Mouse (Mus musculus): ENCODE data around the gene Bst2.
"Not testable (repeated sequence)": the region's sequence is repeated elsewhere in the genome, so short reads cannot be mapped to it uniquely, and the experiment has no call there.

Bst2 gene

DNA sequence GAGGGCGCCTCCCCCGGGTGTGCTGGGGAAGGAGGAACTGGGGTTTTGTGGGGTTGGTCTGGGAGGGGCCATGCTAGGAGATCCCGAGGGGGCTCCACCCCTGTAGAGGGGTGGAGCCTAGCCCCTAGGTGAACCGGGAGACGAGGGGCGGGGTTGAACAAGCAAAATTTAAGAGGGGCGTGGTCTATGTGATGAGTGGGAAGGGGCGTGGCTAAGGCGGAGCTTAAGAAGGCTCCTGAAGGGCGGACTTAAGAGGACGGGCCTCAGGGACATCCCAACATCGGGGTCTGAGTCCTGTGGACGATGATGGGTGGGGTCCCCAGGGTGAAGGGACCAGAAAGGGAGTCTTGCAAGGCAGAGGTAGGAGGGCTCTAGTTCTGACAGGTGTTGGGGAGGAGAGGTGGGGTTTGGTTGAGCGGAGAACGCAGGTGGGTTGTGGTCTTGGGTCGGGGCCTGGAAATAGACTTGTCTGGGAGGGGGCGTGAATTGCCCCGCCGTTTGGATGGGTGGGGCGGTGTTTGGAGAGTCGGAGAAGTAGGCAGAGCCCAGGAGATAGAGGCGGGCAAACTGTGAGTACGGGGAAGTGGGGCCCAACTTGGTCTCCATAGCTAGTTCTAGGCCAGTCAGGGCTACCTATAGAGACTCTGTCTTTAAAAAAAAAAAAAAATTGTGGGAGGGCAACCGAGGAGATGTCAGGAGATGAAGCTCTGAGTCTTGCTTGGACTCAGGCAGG lies 21.9 kb upstream of the Bst2 start:
- DNase-seq (ENCODE audit: low read depth): no peak

DNA sequence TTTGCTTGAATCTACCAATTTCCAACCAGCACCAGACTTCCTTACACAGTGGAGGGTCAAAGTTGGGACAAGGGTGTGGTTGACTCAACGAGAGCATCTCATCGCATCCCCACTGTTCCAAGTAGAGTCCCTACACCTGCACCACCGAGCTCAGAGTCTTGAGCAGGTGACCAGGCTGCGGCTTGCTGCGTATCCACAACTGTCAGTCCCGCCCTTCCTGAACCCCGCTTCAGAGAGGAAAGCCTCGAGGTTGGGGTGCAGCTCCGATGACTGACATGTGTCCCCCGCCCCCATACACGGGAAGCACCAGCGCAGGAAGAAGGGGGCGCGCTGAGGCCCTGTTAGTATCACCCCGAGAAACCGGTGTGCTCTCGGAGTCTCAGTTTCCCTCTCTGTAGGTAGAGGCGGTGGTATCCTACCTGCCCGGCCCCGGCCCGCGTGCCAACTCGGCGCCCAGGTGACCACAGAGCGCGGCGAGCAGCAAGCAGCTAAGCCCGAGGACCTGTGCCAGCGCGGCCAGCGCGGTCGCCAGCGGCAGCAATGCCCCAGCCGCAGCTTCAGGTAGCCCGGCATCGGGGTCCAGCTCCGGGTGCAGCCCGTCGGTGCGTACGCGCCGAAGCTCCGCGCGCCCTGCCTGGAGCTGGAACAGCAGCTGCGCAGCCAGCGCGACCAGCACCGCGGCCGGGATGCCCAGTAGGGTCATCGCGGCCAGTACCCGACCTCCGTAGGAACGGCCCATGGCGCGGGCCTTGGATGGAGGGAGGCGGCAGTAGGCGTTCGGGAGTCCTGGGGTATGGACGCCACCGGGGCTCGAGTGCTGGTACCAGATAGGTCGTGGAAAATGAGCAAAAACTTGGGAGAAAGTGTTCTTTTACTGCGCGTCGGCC lies 21.1 kb upstream of the Bst2 start, which contains the start of gene Tmem221:
Tmem221 (minus strand) TSS at position 801 of the 887 bp plus-strand sequence.
- no peak for DNase-seq (ENCODE audit: low read depth)

DNA sequence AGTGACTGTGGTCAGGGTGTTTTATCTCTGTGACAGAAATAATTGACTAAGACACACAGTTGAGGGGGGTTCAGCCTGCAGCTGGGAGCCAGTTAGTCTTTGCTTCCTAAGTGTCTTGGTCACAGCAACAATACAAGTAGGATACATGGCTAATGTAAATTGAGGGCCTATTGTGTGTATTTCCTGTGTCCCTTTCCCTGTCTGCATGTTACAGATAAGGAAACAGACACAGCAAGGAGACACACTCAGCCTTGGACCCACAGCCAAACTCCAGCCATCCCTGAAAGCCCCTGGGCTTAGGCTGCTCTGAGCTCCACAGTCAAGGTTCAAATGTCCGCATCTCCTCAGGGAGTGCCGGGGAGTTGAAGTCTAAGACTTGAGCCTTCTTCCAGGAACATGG lies 17.4 kb upstream of the Bst2 start:
- DNase-seq (ENCODE audit: low read depth): no peak

DNA sequence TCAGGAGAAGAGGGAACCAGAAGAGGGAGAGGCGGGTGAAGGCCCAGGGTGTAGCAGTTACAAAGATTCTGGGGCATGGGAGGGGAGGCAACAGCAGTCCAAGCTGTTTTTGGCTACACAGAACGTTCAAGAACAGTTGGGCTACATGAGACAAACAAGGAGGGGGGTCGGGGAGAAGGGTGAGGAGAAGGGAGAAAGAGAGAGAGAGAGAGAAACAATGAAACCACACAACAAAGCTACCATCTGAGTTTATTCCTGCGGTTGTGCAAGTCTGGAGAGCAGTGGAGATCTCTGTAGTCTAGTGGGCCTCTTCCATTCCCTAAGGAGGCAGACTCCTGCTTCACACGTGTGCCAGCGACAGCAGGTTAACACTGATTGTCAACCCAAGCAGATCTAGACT lies 16.7 kb upstream of the Bst2 start:
- no peak for DNase-seq (ENCODE audit: low read depth)

DNA sequence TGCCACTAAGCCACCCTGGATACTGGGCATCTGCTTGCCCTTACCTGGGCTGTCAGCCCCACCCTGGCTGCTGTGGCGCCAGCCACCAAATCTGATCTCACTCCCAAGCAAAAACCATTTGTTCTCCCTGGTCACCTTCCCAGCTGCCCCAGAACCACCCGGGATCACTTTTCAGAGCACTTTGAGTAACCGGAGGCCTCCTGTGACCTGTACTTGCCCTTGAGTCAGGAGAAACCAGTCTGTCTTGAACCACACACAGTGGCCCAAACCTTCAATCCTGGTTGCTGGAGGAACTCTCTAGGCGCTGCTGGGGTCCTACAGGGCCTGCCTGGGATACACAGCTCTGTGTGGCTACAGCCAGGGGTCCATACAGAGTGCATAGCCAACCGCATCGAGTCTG lies 15.5 kb upstream of the Bst2 start:
- DNase-seq (ENCODE audit: low read depth): no peak

DNA sequence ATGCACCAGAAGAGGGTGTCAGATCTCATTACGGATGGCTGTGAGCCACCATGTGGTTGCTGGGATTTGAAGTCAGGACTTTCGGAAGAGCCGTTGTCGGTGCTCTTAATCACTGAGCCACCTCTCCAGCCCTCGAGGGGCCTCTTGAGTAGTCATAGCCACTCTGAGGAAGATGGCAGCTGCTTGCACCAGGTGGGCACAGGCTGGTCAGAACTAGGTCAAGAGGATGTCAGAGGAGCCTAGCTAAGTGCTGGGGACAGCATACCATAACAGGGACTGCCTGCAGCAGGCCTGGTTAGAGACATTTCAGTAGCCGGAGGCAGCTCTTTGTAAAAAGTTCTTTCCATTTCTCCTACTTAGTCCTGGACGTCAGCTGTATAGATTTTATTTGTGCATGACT lies 13.5 kb upstream of the Bst2 start:
- no peak for DNase-seq (ENCODE audit: low read depth)

DNA sequence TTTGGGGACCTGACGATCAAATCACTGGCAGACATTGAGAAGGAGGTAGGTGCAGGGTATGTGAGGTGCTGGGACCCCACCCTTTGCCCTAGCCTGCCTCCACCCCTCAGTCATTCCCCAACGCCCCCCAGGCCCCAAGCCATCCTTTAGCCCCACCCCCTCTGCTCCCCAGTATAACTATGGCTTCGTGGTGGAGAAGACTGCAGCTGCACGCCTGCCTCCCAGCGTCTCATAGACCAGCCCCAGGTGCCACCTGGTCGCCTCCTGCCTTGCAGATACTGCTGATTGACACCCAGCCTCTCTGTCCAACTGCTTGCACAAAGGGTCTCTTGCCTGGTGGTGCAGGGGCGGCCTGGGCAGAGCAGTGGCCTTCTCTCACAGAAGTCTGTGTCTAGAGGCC lies 10.3 kb upstream of the Bst2 start:
- DNase-seq (ENCODE audit: low read depth): no peak

DNA sequence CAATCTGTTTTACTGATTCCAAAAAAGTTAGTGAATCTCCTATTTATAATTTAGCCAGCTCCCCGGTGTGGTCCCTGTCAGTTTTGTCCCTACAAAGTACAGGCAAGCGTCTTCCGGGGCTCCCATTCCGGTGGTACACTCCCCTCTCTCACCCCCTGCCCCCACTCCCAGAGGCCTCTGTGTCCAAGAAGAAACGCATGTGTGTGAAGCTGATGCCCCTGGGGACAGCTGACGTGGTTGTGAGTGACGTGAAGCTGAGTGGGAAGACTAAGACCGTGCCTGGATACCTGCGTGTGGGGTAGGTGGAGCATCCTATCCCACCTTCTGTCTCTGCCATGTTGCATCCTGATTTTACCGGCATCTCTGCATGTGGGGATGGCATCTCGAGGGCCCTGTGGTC lies 7.8 kb upstream of the Bst2 start:
- no peak for DNase-seq (ENCODE audit: low read depth)

DNA sequence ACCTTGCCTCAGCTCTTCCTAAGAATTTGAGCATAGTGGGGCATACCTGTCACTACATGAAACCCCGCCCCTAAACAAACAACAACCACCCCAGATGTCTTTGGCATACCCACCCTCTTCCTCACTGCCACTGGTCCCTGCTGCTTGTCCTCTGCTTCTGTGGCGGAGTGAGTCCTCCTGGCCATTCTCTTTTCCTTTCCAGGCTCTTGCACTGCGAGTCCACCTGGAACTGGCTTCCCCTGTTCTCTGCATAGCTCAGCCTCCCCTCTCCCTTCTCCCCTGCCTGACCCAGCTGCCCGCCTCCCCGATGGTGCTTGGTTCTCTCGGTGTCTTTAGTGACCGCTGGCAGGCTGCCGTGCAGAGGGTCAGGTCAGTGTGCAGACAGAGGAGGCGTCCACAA lies 6.5 kb upstream of the Bst2 start:
- DNase-seq (ENCODE audit: low read depth): no peak

DNA sequence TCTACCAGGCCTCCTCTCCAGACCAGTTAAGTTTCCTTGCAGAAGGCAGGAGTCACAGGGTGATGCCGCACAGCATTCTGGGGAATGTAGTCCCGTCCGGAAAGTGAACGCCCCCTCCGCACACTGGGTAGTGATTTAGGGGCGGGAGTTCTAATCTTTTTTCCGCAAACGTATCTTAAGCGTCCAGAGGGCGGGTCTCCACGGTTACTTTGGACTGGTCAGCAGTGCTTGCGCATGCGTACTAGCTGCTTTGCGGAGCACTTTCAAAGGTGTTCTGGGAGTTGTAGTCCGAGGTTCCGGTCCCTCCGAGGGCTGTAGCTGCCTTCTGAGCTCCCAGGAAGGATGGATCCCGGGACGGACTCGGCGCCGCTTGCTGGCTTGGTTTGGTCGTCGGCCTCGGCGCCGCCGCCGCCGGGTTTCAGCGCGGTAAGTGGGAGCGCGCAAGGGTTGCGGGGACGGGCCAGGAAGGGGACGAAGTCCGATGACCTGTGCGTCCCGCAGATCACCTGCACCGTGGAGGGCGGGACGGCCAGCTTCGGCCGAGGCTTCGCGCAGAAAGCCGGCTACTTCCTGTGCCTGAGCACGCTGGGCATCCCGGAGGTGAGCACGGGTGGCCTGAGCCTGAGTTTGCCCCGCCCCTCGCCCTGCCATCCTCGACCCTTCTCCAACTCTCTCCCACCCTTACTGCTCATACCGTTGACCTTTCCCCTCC lies 5.5 kb upstream of the Bst2 start, which contains the start of gene Mvb12a:
Mvb12a (plus strand) TSS at position 291 of the 712 bp plus-strand sequence.
- DNase-seq (ENCODE audit: low read depth): peak; percentile 99

DNA sequence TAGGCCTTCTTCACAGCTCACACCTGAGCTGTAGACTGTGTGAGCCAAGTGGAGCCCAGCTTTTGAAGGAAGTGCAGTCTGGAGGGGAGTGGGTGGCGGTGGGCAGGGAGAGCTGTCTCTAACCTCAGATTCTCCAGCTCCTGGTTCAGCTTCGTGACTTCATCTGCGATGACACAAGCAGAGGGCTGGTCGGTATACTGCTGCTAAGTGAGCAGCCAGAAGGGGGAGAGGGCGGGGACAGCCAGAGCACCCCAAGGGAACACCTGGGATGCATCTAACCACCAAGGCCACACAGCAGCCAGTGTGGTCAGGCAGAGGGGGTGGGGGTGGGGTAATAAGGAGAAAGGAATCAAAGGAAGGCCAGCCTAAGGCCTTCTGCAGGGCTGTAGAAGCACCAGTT lies 1.6 kb downstream of the Bst2 start:
- DNase-seq (ENCODE audit: low read depth): no peak

DNA sequence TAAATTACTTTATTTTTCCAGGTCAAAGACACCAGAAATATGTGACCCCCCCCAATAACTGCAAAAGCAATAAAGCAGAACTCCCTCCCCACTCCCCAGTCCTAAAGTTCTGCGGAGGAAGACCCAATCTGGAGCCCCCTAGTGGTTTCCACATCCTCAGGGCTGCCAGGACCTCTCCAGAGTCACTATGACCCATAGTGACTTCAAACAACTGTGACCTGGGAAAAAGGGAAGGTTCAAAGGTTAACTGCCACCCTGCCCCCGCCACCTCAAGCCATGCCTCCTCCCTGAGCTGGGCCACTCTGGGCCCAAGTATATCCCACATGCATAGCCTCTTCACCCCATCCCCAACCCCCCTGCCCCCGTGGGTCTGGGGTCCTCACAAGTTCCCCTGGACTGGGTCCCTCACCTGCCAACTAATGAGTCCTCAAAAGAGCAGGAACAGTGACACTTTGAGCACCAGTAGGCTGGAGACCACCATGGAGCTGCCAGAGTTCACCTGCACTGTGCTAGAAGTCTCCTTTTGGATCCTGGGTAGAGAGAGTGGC lies 2.9 kb downstream of the Bst2 start:
- DNase-seq (ENCODE audit: low read depth): no peak

DNA sequence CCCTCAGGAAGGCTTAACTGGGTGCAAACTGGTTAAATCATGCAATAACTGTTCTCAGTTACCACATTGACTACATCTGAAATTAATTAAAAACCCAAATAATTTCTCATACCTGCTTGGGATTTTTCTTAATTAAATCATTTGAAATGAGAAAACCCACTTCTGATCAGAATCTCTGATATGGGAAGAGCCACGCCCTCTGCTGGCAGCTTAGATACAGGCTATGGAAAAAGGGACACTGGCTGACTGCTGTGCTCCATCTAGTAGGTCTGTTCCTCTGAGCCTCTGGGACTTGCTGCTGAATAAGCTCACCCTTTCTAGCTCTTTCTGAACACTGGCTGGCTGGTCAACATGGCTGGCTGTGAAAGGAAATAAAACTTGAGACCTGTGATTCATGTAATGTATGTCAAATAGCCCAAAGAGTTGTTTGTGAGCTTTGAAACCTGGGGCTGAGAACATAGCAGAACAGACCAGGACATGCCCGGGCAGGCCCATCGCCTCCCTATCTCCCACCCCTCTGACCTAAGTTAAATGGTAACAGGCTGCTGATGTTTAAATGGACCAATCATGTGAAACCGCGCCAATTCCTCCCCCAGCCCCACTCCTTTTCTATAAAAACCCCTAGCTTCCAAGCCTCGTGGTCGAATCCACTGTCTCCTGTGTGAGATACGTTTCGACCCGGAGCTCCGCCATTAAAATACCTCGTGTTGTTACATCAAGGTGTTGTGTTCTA lies 6.4 kb downstream of the Bst2 start:
- DNase-seq (ENCODE audit: low read depth): not testable (repeated sequence)

DNA sequence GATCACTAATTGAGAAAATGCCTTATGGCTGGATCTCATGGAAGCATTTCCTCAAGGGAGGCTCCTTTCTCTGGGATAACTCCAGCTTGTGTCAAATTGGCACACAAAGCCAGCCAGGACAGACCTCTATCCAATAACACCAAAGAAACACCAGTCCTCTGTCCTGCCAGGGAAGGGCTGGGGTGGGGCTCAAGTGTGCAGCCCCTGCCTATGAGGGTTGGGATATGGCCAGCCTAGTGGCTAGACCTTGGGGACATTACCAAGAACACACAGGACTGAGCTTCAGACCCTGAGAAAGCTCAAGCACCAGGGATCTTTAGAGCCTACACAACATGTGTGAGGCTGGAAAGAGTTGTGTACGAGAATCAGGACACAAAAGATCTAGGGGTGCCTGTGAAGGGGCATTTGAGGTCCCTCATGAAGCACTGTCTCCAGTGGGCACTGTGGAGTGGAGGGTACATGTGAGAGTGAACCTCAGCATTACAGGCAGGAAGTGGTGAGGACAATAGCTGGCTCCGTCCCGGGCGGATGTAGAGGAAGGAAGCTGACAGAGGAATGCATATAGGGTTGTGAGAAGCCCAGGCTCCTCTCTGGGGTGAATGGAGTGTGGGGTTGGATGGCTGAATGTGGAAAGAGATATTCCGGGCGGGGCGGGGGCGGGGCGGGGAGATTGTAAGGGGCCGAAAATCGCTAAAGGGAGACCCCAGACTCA lies 8.7 kb downstream of the Bst2 start:
- DNase-seq (ENCODE audit: low read depth): no peak

DNA sequence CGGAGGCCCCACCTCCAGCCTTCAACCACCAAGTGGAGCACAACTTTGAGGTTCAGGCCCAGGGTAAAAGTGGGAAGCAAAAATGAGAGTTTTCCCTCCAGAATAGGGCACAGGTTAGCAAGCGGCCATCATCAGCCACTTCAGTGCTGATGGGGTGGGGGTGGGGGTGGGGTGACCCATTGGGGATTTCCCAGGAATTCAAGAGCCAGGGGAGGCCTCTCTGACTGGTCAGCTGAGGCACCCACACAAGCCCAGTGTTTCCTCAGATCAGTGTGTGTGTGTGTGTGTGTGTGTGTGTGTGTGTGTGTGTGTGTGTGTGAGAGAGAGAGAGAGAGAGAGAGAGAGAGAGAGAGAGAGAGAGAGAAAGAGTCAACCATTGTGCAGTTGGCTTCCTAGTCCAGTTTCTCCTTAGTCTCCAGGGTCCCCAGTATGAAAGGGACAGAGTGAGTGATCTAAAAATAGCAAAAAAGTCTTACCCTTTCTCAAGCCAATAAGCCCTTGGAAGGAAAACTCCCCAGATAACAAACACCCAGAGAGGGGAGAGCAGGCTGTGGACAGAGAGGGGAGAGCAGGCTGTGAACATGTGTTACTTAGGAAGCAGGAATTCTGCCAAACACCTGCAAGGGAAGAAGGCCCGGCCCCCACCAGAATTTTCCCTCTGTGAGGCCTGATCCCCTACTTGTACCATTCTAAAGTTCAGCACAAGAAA lies 9.9 kb downstream of the Bst2 start:
- DNase-seq (ENCODE audit: low read depth): no peak

DNA sequence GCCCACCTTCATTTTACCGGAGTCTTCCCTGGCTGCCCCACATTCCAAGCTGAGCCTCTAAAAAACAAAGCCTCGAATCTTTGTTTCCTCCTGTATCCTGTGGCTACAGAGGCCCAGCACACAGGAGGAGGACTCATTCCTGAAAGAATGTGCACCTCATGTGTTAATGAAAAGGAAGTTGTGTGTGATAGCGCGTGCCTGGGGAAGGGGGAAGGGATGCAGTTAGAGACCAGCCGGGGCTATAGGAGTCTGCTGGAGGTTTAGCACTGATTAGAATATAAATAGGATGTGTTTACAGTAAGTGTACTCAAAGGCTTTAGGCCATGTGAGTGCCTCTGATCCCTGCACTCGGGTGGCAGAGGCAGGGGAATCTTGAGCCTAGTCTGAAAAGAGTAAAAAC lies 11.0 kb downstream of the Bst2 start:
- no peak for DNase-seq (ENCODE audit: low read depth)

DNA sequence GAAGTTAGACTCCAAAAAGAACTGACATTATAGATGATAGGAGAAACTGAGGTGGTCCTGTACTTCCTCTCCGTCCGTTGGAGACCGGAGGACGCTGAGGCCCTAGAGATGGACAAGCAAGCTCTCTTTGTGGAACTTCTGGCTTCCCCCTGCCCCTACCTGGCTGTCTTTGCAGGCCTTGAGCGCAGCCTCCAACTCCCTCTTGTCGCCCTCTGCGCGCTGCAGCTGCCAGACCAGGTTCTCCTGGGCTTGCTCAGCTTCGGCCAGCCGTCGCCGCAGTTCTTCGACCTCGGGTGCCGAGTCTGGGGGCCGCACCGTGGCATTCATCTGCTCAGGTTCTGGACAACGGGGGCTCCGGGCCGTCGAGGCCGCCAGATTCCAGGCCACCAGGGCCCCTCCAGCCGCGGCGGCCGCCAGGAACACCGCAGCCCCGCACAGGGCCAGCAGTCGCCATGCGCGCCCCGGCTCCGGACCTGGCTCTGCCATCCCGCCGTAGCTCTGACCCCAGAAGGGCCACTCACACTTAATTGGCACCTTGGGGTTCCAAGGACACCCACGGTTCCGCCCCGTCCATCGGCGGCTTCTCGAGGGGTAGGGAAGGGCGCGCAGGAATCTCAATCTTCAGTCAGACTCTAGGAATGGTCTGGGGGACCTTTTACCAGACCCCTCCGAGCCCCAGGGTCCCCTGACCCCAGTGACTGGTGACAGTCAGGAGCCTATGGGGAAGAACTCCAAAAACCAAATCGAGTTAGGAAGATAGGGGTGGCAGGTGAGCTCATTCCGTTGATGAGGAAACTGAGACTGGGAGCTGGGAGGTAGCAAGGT lies 11.8 kb downstream of the Bst2 start, which contains the start of gene Ccdc194:
Ccdc194 (minus strand) TSS at position 486 of the 825 bp plus-strand sequence.
- no peak for DNase-seq (ENCODE audit: low read depth)

DNA sequence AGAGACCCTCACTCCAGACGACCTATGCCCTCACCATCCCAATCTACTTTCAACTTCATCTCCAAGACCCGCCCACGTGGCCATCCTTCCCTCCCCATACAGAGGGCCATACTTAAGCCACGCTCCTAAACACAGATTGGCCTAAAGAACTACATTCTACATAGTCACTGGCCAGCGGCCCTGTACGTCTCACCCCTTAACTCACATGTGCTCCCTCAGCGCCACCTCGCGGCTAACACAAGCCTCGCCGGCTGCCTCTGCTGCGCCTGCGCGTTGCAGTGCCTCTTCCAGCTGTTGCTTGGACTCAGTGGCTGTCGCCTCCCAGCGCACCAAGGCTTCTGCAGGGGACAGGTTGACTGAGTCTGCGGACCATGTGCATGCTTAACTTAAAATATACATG lies 15.6 kb downstream of the Bst2 start:
- DNase-seq (ENCODE audit: low read depth): peak; percentile 93
